Mouse (Mus musculus) layer of hippocampus, adult 8-10 months (tissue): ENCODE measurements around the gene Hps4. TPM values are rescaled to one million over a fixed set of nuclear protein-coding genes. Genes with fewer than 3 reads are reported as not detected.
"Not testable (repeated sequence)": the region's sequence is repeated elsewhere in the genome, so short reads cannot be mapped to it uniquely, and the experiment has no call there.

ENCODE experiments used
- DNase-seq, 2 experiments: peaks; one replicate each; pipeline ENCODE4 v3.0.0; 2022; ENCODE audit warnings: low spot score in 2 of 2
- total RNA-seq, 4 experiments: library from RNA; stranded (reverse); gene quantifications; 2 replicates each; pipeline ENCODE4 v1.2.4; 2022

Hps4 gene
- total RNA-seq, 4 experiments from 2014 or later: 37.3 to 45.1 (median 39.2) TPM

- DNase-seq: no peak
Observed at GRCm38 (mm10) chr5:112396066-112396465, 53.2 kb downstream of the Hps4 start.

GRCm38 (mm10) chr5:112399284-112399683 is 56.4 kb downstream of the Hps4 start:
- no peak for DNase-seq

- no peak for DNase-seq
Observed at GRCm38 (mm10) chr5:112402437-112402836, 59.6 kb downstream of the Hps4 start.

- no peak for DNase-seq
Observed at GRCm38 (mm10) chr5:112406017-112406416, 63.1 kb downstream of the Hps4 start.

- DNase-seq: no peak
Observed at GRCm38 (mm10) chr5:112409274-112409673, 66.4 kb downstream of the Hps4 start.

GRCm38 (mm10) chr5:112411072-112411471 is 68.2 kb downstream of the Hps4 start:
- no peak for DNase-seq

- DNase-seq: peak; percentile 57 to 70
Observed at GRCm38 (mm10) chr5:112411514-112412335, 68.8 kb downstream of the Hps4 start.

GRCm38 (mm10) chr5:112412781-112413180 is 69.9 kb downstream of the Hps4 start:
- not testable (repeated sequence) for DNase-seq

GRCm38 (mm10) chr5:112416673-112417072 is 73.8 kb downstream of the Hps4 start:
- no peak for DNase-seq

- no peak for DNase-seq
Observed at GRCm38 (mm10) chr5:112418023-112418422, 75.1 kb downstream of the Hps4 start.

- no peak for DNase-seq
Observed at GRCm38 (mm10) chr5:112419535-112419934, 76.7 kb downstream of the Hps4 start.

- no peak for DNase-seq
Observed at GRCm38 (mm10) chr5:112426635-112427034, 83.8 kb downstream of the Hps4 start.

- peak in 1 of 2 experiments; percentile 73 for DNase-seq
Observed at GRCm38 (mm10) chr5:112427283-112427682, 84.4 kb downstream of the Hps4 start.

Other genes with a start within 250 kb of the Hps4 start
- 1 to 10 TPM; 1.1 to 1.7 (median 1.3) TPM for gene Cryba4, start 90.6 kb upstream of the Hps4 start, total RNA-seq
- gene Crybb1, start 87.3 kb upstream of the Hps4 start, total RNA-seq: 1 to 10 TPM; 3.5 to 6.2 (median 4.4) TPM
- 10 to 100 TPM; 33.0 to 49.0 (median 39.5) TPM for gene Tpst2, start 66.4 kb upstream of the Hps4 start, total RNA-seq
- 10 to 100 TPM; 40.5 to 43.7 (median 42.7) TPM for gene Tfip11, start 16.7 kb upstream of the Hps4 start, total RNA-seq
- 10 to 100 TPM; 26.1 to 30.5 (median 28.1) TPM for gene Srrd, start within 50 bp of the Hps4 start, total RNA-seq
- not detected for gene Gm6583, start 12.9 kb downstream of the Hps4 start, total RNA-seq
- gene Asphd2, start 51.8 kb downstream of the Hps4 start, total RNA-seq: 100 to 1,000 TPM; 181 to 186 (median 183) TPM
- gene Gm6588, start 106.3 kb downstream of the Hps4 start, total RNA-seq: not detected
- 100 to 1,000 TPM; 193 to 229 (median 215) TPM for gene Sez6l, start 234.1 kb downstream of the Hps4 start, total RNA-seq